Mouse (Mus musculus) ES-Bruce4 (cell line): Measurements from ENCODE around the gene Ly6g5c.

Experiments used
- CTCF ChIP-seq: IDR thresholded peaks from one replicate; pipeline ENCODE4 v1.8.1; 2011; ENCODE audit warnings: low read depth, low read length
- EP300 ChIP-seq: IDR thresholded peaks from 2 replicates; pipeline ENCODE4 v1.6.1; 2011; ENCODE audit warnings: low read depth, low read length; ENCODE audit not compliant: insufficient read depth
- POLR2A ChIP-seq: IDR thresholded peaks from one replicate; pipeline ENCODE4 v1.8.1; 2011; ENCODE audit warnings: low read length; ENCODE audit not compliant: insufficient read depth

- TF ChIP-seq POLR2A (no peak), CTCF (no peak), EP300 (no peak)
Observed at GRCm38 (mm10) chr17:35140490-35140996, 32.5 kb downstream of the Ly6g5c start.
